Mouse (Mus musculus) bone marrow macrophage, adult 2 months (primary cell): Measurements from ENCODE around the gene Klf8.

ENCODE experiments used
- CTCF ChIP-seq: IDR thresholded peaks from 2 replicates; pipeline ENCODE4 v1.5.1; 2012; ENCODE audit warnings: low read depth, mild to moderate bottlenecking, low read length, moderate library complexity
- POLR2A ChIP-seq: IDR thresholded peaks from 2 replicates; pipeline ENCODE4 v1.6.1; 2012; ENCODE audit warnings: mild to moderate bottlenecking, low read depth, low read length, borderline replicate concordance

DNA sequence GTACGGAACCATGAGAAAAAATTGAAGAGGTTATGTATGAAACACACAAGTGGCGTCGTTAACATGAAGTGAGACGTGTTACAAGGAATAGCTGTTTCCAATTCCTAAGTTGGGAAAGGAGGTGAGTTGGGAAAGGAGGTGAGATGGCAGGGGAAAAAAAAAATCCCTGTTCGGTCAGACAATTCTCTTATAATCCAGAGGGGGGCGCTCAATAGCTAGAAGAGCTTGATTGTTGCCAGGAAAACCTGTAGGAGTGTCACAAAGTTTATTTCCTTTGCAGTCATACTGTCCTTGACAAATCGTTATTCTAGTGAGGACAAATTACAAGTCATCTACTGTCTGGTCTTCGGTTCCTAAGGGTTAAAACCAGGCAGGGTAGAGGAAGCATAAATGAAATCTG lies 132.5 kb downstream of the Klf8 start:
- TF ChIP-seq CTCF (no peak), POLR2A (no peak)
